Mouse (Mus musculus): Measurements from ENCODE around the gene Txnl4b.
A peak's percentile ranks its signal among the peaks of the same experiment; 100 is the strongest.

The Txnl4b gene

DNA sequence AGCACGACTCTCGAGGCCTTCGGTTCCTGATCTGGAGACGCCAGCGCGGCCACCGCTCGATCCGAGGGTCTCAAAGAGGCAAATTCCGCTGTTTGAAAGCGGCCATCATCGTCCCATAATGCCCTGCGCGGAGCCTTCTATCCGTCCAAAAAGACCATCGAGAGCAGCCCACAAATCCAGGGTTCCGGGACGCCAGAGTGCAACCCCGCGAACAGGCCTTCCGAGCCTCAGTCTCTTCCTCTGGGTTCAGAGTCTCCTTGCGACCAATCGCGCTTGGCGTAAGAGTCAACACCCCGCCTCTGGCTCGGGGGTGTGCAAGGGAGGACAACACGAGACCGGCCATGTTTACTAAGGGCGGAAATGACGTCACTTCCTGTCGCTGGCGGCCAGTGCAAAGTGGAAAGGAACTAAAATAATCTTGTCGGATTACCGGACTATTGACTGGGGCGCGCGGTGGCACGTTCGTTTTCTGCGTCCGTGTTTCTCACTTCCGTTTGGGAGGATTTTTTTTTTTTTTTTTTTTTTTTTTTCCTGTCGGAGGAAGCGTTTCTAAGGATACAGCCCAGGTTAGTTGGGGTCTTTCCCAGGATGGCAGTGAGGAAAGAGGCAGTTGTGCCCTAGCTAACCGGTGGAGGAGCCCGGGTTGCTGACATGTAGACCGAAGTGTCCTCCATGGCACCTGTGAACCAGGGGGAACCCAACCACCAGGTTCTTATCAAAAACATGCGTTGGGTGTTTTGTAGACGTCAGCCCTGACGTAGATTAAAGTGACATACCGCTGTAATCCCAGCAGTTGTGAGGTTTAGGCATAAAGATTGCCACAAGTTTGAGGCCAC, at the start of gene Txnl4b, which contains the start of gene Dhx38:
TSS of gene Txnl4b (plus strand) at position 395 of the 836 bp plus-strand sequence.
TSS of gene Dhx38 (minus strand) at position 364 of the 836 bp plus-strand sequence.
- peak; percentile 96 to 99 for DNase-seq (ENCODE audit: low spot score in 2 of 2)

DNA sequence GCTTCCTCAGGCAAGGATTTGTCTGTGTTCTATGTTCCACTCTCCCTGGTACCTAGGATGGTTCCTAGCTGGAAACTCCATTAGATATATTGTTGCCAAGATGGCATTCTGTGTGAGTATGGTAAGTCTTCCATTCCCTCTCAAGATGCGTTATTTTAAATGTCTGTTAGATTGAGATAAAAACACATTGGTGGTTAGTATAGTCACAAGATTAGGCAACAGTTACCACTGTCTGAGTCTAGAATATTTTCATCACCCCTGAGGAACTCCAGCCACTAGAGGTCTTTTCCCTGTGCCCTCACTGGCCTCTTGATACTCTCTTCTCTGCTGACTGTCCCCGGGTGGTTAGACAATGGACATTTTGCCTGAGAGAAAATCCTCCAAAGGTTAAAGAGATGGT, 41.7 kb upstream of the Txnl4b start:
- DNase-seq (ENCODE audit: low spot score in 2 of 2), result no peak

DNA sequence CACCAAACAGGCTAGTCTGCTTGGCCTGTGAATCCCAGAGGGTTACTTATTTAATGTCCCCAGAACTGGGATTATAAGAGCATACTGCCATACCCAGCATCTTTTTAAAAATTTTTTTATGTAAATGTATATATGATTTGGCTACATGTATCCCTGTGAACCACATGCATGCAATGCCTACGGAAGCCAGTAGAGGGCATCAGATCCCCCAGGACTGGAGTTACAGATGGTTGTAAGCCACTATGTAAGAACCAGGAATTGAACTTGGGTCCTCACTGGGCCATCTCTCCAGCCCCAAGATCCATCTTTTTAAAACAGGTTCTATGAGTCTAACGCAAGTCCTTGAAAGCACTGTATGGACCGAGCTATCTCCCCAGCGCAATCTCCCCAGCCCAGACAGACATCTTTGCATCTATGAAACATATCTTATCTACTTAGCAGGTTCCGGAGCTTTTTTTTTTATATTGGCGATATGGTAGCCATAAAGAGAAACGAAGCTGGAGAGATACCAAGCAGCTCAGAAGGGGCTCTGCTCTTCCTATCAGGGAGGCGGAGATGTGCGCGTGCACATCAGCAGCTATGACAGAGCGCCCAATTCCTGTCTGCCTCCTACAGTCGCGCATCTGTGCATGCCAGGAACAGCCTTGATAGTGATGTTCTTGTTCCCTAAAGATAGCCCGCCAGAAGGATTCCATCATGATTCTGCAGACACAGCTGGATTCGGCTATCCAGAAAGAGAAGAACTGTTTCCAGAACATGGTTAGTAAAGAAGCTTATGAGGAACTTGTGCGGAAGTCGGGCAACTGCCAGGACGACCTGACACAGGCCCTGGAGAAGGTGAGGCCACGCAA, 30.3 kb upstream of the Txnl4b start:
- no peak for DNase-seq (ENCODE audit: low spot score in 2 of 2)

DNA sequence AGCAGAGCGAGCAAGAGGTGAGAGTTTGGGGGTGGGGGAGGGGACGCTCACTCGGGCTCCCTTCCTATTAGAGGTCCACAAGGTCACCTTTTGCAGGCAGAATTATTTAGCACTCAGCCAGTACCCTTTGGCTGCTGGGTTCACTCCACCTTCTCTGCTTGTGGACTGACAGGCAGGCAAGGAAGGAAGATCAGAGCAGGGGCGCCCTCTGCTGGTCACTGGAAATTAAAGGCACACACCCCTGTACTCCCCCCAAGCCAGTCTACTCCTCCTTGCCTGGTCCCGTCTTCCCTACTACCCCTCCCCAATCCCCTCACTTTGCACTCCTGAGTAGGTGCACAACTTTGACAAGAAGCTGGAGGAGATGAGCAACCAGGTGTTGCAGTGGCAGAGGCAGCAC, 29.0 kb upstream of the Txnl4b start:
- peak; percentile 56 to 80 for DNase-seq (ENCODE audit: low spot score in 2 of 2)

DNA sequence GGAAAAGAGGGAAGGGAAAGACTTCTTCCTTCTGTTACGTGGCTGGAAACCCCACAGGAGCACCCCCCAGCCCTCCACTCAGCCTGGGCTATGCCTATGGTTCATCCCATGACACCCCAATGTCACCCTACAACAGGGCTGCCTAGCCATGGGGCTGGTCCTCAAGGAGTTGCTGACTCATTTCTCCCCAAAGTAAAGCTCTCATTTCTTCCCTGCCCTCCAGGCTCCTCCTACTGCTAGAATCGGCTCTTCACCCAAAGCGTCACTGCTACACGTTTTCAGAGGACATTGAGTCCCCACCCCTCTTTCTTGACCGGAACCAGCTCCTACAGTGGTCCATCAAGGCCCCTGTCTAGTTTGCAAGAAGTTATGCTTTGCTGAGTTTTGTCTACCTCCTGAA, 23.5 kb upstream of the Txnl4b start:
- no peak for DNase-seq (ENCODE audit: low spot score in 2 of 2)

DNA sequence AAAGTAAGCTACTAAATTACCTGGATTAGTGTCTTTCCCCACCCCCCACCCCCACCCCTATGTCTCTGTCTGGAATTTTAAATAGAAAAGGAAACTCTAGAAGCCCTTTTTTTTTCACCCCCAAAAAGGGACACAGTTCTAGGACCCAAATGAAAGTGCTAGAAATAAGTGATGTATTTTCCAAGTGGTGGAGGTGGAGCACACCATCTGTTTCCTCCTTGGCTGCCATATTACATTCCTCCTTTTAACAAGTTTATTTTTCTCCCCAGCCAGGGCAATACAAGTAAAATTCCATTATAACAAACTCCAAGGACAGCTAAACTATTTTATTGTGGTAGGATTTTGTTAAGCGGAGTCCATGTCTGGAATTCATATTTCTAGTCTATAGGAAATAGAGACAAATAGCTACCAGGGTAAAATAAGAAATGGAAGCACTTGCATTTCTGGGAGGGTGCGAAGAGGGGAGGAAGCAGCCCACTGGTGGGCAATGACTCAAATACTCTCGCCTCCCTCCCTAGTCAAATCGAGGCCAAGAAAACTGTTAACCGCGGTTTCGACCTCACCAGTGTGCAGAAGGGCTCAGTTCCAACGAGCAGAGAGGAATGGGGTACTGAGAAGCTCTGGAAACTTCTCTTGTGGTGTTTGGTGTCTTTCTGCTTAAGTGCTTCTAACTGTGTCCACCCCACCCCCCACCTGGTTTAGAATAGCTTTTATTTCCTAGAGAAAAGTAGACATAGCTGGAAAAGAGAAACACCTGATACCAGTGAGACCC, 22.8 kb upstream of the Txnl4b start:
- no peak for DNase-seq (ENCODE audit: low spot score in 2 of 2)

DNA sequence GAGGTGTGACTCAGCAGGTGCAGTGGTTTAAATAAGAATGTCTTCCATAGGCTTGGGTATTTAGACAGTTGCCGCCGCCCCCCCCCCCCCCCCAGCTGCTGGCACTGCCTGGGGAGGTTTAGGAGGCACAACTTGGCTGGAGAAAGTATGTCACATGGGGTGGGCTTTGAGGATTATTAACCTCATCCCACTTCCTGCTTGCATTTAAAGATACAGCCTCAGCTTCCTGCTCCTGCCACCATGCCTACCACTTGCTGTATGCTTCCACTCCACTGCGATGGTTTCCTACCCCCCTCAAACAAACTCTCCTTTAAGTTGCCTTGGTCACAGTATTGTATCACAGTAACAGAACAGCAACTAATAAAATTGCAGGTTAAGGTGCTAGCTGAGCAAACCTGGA, 21.6 kb upstream of the Txnl4b start:
- DNase-seq (ENCODE audit: low spot score in 2 of 2), result no peak

DNA sequence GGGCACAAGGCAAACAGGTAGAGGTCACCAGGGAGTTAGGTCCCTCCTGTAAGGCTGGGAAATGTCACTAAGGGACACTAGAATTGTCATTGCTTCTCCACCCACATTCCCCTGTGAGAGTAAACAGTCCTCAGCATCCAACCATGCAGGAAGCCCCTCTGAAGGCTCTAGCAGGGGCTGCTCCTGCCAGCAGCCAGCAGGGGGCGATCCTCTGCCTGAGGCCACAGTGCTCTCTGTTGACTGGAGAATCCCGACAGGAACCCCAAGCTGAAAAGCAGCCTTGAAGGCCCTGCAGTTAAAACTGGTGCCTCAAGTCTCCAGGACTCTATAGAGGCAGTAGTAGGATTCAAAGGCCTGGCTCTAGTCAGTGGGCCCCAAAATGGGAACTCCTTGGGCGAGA, 14.0 kb upstream of the Txnl4b start:
- no peak for DNase-seq (ENCODE audit: low spot score in 2 of 2)

DNA sequence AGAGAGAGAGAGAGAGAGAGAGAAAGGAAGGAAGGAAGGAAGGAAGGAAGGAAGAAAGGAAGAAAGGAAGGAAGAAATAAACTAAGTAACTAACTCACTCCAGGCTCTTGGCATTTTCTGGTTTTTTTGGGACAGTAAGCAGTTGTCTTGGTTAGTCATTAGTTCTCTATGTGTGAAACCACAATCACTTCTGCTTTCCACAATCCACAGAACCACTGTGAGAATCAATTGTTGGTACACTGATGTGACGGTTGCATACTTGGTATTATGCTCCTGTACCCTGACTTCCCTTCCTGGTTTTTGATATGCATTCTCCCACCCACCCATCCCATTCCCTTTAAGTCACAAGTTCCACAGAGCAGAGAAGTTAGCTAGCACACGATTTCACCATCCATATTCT, 1.8 kb upstream of the Txnl4b start:
- DNase-seq (ENCODE audit: low spot score in 2 of 2), result no peak

DNA sequence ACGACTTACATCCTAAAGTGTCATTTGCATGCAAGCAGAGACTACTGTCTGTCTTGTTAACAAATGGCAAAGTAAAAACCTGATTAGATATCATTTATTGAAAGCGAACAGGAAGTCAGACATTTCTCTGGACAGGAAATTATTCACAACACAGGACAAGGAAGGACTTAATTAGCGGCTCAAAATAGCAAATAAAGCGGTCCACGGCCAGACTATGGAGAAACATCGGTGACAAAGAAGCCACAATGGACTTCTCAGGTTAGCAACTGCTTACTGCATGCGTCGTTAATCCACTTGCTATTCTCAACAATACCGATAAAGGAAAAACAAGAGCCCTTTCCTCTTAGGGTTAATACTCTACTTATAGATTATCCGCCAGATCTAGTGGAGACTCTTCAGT, 926 bp upstream of the Txnl4b start:
- DNase-seq (ENCODE audit: low spot score in 2 of 2), result no peak

DNA sequence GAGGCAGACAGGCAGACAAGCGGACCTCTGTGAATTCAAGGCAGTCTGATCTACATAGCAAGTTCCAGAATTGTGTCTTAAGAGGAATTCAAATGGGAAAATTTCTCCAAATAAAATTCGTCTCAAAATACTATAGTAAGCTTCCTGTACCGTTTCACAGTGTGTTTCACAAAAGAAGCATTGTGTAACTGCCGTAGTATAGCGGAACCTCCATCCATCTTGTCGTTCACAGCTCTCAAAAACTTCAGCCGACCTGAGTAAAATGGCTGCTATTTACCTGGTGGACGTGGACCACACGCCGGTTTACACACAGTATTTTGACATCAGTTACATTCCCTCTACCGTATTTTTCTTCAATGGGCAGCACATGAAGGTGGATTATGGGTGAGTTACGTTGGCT, 5.4 kb downstream of the Txnl4b start:
- no peak for DNase-seq (ENCODE audit: low spot score in 2 of 2)

DNA sequence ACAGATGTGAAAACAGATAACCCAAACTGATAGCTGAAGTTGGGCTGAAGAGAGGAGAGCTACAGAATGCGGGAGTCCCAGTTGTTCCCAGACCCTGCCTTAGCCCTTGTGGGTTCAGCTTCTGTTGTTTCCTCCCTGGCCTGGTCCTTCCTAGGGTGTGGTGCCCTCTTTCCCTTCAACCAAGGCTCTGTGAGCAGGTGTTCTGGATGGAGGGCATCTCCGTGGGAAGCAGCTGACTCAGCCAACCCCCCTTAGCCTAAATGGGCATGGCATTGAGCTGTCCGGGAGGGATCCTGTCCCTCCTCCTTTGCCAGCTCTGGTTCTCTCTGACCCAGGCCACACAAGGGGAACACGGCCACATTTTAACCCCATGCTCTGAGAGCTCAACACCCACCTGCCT, 10.6 kb downstream of the Txnl4b start:
- DNase-seq (ENCODE audit: low spot score in 2 of 2), result no peak

DNA sequence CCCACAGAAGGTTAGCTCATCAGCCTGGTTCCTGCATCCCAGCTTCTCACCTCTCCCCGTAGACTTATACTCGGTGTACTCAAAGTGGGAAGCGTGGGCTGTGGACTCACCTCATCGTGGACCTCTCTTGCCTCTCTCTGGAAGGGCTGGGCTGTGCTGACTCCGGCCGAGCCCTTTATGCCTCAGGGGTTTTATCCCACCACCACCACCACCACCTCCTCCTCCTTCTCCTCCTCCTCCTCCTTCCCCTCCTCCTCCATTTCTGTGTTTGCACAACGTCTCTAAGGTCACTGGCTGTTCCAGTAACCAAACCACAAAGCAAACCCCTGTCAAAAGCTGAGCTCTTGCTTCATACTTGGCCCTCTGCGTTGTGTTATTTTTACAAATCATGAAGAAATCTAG, 13.2 kb downstream of the Txnl4b start, which contains the start of gene Hp:
TSS of gene Hp (minus strand) at position 273 of the 402 bp plus-strand sequence.
- no peak for DNase-seq (ENCODE audit: low spot score in 2 of 2)

DNA sequence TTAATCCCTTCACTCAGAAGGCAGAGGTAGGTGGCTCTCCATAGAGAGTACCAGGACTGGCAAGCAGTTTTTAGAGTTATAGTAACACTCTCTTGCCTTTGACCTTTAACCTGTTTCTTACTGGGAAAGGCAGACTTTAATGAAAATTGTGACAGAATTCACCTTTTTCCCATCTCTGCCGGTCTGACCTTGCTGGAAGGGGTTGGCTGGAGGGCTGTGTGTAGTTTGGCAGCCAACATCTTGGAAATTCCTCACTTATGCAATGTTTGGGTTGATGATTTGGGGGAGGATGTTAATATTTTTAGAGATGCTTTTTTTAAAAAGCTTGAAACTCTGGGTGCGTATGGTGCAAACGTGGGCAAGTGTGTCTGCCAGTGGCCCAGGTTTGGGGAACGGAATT, 18.6 kb downstream of the Txnl4b start:
- DNase-seq (ENCODE audit: low spot score in 2 of 2), result no peak

DNA sequence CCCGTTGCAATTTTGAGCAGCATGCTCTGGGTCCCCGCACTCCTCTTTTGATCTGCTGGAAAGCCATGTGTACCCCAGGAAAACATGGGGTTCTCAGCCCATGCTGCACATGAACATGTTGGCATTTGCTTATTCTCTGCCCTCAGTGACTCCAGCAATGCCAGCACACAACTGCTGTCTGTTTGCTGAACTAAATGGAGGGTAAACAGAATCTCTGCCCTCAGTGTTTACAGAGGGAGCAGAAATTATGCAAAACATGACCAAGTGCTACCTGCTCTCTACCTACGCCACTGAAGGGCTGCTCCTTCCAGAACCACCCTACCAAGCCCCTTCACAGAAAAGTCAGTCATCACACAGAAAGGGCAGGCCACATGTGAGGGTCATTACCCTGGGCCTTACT, 19.1 kb downstream of the Txnl4b start:
- DNase-seq (ENCODE audit: low spot score in 2 of 2), result no peak

DNA sequence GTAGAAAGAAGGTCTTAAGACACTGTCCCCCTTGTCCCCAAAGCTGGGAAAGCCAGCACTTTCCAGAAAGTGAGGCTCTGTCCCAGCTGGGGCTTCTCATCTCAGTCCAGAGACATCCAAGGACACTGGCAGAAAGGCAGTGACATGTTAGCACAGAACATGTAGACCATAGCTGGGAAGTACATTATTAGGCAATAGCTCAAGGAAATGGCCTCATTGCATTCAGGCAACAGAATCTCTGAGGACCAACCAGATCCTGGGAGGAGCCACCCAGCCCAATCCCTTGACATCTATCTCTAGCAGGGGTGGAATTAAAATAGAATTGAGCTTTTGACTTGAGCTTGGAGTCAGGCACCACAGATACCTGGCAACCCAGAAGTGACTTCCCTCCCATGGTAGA, 20.0 kb downstream of the Txnl4b start:
- no peak for DNase-seq (ENCODE audit: low spot score in 2 of 2)

DNA sequence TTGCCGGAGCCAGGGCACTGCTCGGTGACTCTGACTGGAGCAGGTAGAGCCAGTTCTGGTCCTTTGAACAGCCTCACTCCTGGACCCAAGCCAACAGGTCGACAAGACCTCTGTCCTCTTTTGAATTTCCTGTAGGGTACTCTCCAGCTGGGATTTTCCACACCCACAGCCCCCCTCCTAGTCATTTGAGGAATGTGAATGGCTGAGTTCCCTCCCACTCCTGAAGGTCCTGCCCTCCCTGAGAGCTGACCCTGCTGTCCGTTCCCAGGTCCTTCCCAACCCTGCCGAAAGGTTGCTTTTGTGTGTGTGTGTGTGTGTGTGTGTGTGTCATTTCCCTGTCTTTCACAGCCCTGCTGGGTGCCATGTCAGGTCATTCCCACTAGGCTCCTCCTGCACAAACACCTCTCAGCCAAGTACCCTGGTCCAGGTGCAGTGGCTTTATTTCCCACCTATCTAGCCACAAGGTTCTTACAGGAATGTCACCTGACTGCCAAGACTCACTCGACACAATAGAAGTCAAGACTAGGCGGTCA, 21.3 kb downstream of the Txnl4b start:
- DNase-seq (ENCODE audit: low spot score in 2 of 2), result no peak

DNA sequence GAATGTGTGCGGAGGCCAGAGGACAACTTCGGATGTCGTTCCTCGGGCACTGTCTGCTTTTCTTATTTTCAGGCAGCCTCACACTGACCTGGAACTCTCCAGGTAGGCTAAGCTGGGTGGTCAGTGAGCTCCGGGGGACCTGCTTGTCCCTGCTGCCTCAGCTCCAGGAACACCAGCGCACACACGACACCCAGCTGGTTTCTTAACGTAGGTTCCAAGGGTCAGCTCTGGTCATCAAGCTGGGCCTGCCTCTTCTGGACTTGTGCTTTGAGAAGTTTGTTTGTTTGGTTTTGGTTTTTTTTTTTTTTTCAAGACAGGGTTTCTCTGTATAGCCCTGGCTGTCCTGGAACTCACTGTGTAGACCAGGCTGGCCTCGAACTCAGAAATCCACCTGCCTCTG, 25.2 kb downstream of the Txnl4b start:
- no peak for DNase-seq (ENCODE audit: low spot score in 2 of 2)

DNA sequence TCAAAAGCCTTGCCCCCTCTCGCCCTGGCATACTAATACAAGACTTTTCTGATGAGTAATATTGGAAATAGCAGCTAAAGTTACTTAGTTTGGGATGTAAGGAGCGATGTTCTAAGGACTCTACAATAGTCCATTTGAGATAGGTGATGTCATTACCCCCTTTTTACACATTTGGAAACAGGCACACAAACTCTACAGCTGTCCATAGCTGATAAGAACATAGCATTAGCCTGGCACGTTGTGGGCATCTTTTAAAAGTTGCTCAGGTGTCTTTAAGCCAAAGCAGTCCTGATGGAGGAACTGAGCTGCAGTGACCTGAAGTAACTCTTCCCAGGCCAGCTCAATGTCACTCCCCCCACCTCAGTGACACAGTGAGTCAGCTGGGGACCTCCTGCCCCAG, 25.7 kb downstream of the Txnl4b start:
- no peak for DNase-seq (ENCODE audit: low spot score in 2 of 2)

DNA sequence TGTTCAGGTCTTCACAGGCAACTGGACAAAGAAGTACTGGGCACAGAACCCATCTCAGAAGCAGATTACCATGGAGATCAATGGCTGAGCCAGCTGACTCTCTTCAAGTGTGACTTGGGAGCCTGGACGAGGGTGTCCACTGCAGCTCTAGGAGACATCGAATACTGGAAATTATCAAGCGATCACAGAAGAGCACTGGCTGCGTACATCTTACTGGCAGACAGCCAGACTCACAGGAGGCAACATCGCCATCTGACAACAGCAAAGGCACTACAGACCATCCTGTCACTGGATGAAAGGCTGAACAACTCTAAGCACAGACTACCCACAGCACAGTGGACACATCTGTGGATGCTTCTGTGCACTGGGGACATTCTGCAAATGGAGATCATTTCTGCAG, 26.5 kb downstream of the Txnl4b start:
- DNase-seq (ENCODE audit: low spot score in 2 of 2), result no peak

DNA sequence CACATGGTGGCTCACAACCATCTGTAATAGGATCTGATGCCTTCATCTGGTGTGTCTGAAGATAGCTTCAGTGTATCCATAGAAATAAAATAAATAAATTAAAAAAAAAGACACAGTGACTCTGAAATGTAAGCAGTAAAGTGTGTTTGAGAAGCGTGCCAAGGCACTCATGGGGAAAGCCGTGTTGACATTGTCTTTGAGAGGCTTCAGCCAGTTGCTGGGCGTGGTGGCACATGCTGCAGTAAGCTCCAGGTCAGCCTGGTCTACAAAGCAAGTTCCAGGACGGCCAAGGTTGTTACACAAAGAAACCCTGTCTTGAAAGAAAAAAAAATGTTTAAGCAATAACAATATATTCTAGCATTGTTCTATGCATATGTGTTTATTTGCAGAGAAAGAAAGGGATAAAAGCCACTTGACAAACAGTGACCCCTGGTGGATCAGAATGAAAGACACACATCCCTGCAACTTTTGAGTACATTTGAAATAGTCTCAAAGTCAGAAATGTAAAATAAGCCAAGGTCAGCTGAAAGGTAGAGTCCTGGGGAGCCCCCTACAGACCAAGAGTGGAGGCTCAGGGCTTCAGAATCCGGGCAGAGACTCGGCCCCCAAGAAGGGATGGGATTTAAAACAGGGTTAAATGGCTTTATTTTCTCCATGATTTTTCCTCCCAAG, 27.6 kb downstream of the Txnl4b start:
- no peak for DNase-seq (ENCODE audit: low spot score in 2 of 2)

All from frontal cortex, postnatal 14 days (tissue).